Mouse (Mus musculus) intestine, embryonic 16.5 days (tissue): Measurements from ENCODE around the gene Emilin3. TPM values are rescaled to one million over a fixed set of nuclear protein-coding genes. Genes with fewer than 3 reads are reported as not detected.

Experiments
- ATAC-seq: fragments of 200-750 bp; cut with Nextera tagmentation; 2 replicates; pipeline ENCODE4 v1.8.0; 2017; ENCODE audit warnings: moderate TSS enrichment, moderate library complexity
- H3K27ac ChIP-seq: fragments of 300-500 bp; sonication (generic); 2 replicates; pipeline ENCODE4 v1.5.1; 2014; ENCODE audit warnings: mild to moderate bottlenecking, low read length
- H3K27me3 ChIP-seq: fragments of 300-500 bp; sonication (generic); replicated peaks from 2 replicates; pipeline ENCODE4 v1.6.1; 2014; ENCODE audit warnings: low read length, control low read depth, mixed read lengths; ENCODE audit not compliant: control insufficient read depth, insufficient read depth
- H3K36me3 ChIP-seq: fragments of 300-500 bp; sonication (generic); 2 replicates; pipeline ENCODE4 v1.6.1; 2014; ENCODE audit warnings: low read length, control low read depth; ENCODE audit not compliant: control insufficient read depth, insufficient read depth
- H3K4me1 ChIP-seq: fragments of 300-500 bp; sonication (generic); 2 replicates; pipeline ENCODE4 v1.6.1; 2014; ENCODE audit warnings: low read length, control low read depth, mixed read lengths; ENCODE audit not compliant: control insufficient read depth, insufficient read depth
- H3K4me2 ChIP-seq: fragments of 300-500 bp; sonication (generic); 2 replicates; pipeline ENCODE4 v1.6.1; 2014; ENCODE audit warnings: low read depth, low read length, control low read depth
- H3K4me3 ChIP-seq: fragments of 300-500 bp; sonication (generic); 2 replicates; pipeline ENCODE4 v1.5.1; 2014; ENCODE audit warnings: mild to moderate bottlenecking, low read length
- H3K9ac ChIP-seq: fragments of 300-500 bp; sonication (generic); 2 replicates; pipeline ENCODE4 v1.6.1; 2014; ENCODE audit warnings: low read depth, low read length
- H3K9me3 ChIP-seq: fragments of 300-500 bp; sonication (generic); 2 replicates; pipeline ENCODE4 v1.6.1; 2016; ENCODE audit warnings: low read length, control low read depth; ENCODE audit not compliant: control insufficient read depth
- WGBS: fragments of 180-500 bp; shearing (Covaris S2); extraction: QIAGEN DNeasy Blood & Tissue Kit; methylation state at CpG from one replicate; pipeline ENCODE4 v1.1.7; 2014; 5-methylcytosine and 5-hydroxymethylcytosine counted together
- polyA plus RNA-seq: library from polyadenylated mRNA; unstranded; fragments of >200 nt; fragmentation: Nextera tagmentation; extraction: Ambion mirVana; gene quantifications from 2 replicates; pipeline ENCODE4 v1.2.1, GENCODE M21; 2015

Emilin3 gene
- polyA plus RNA-seq, 1 experiment from 2014 or later, result 24.4 TPM

- no peaks in the 10 kb centered on the region for H3K9me3 ChIP-seq
- H3K9ac ChIP-seq, result no peak overlapping the region
- H3K4me2 ChIP-seq, result no peak overlapping the region
- WGBS, result 74% methylated on average over 4 of the region's 4 CpGs
- no peak for ATAC-seq
- H3K27me3 ChIP-seq, result no peaks in the 10 kb centered on the region
- no peaks in the 10 kb centered on the region for H3K4me1 ChIP-seq
- H3K36me3 ChIP-seq, result no peaks in the 10 kb centered on the region
- no peak overlapping the region for H3K4me3 ChIP-seq
- H3K27ac ChIP-seq, result no peak overlapping the region
These were observed 28.2 kb downstream of the Emilin3 start for GRCm38 (mm10) chr2:160883912-160884311.

DNA sequence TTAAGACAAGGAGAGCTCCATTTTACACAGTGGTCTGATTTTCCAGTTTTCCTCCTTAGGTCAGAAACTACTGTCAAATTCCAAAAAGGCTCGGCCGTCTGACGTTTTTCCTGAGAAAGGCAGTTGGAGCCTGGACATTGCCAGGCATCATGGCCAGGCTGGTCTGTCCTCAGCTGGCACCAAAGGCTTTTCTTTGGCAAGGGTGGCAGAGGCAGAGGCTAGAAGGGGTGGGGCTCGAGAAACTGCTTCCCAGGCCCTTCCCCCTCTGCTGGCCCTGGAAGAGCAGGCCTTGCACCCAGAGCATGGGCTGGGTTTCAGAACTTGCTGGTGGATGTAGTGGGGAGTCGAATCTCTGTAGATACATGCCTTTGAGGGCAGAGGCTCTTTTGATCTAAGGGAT lies 29.7 kb downstream of the Emilin3 start:
- no peak overlapping the region for H3K4me2 ChIP-seq
- no peaks in the 10 kb centered on the region for H3K9me3 ChIP-seq
- H3K27ac ChIP-seq, result no peak overlapping the region
- no peaks in the 10 kb centered on the region for H3K27me3 ChIP-seq
- 76% methylated on average over 5 of the region's 5 CpGs for WGBS
- H3K9ac ChIP-seq, result no peak overlapping the region
- H3K4me3 ChIP-seq, result no peak overlapping the region
- ATAC-seq, result no peak
- no peaks in the 10 kb centered on the region for H3K4me1 ChIP-seq
- H3K36me3 ChIP-seq, result no peaks in the 10 kb centered on the region

DNA sequence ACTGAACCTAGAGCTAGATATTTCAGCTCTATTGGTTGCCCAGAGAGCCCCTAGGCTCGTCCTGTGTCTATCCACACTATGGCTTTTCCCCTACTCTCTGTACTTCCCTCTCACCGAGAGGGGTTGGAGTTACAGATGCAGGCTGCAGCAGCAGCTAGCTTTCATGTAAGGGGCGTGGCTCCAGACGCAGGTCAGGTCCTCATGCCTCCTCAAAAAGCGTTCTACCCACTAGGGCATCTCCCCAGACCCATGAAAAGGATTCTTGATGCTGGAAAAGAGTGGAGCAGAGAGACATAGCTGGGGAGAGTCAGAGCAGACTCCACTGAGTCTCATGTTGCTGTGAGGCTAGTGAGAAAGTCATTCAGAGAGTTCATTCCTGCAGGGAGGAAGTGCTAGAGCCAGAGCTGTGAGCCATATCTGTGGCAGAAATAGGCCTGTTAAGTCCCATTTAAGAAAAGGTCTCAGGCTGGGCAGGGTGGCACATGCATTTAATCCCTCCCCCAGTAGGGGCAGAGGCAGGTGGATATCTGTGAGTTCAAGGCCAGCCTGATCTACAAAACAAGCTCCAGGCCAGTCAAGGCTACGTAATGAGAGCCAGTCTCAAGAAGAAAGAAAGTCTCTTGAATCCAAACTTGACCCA lies 30.5 kb downstream of the Emilin3 start:
- Histone ChIP-seq H3K9me3 (no peaks in the 10 kb centered on the region), H3K4me3 (no peak overlapping the region), H3K4me2 (no peak overlapping the region), H3K9ac (no peak overlapping the region), H3K27me3 (no peaks in the 10 kb centered on the region), H3K36me3 (no peaks in the 10 kb centered on the region), H3K4me1 (no peaks in the 10 kb centered on the region), H3K27ac (no peak overlapping the region)
- 45% methylated on average over 6 of the region's 6 CpGs for WGBS
- ATAC-seq, result no peak

- Histone ChIP-seq H3K36me3 (no peaks in the 10 kb centered on the region), H3K27ac (0 out of 2 replicates have a peak within 1 kb of the TSS, but pooled peaks have one; percentile 16), H3K4me2 (no peak within 1 kb of the TSS), H3K4me3 (no peak within 1 kb of the TSS), H3K4me1 (no peaks in the 10 kb centered on the region), H3K9ac (no peak within 1 kb of the TSS), H3K9me3 (no peaks in the 10 kb centered on the region), H3K27me3 (no peaks in the 10 kb centered on the region)
- WGBS, result 59% methylated on average over 13 of the region's 13 CpGs
- peak; percentile 46; the same call in 1 of the 2 replicates for ATAC-seq
These were observed 31.5 kb downstream of the Emilin3 start, which contains the start of gene Lpin3 for GRCm38 (mm10) chr2:160880453-160881195. Gene Lpin3 (plus strand): TSS chr2:160880670.

- 89% methylated on average over 4 of the region's 4 CpGs for WGBS
- ATAC-seq, result no peak
- Histone ChIP-seq H3K36me3 (no peaks in the 10 kb centered on the region), H3K4me3 (no peak overlapping the region), H3K9me3 (no peaks in the 10 kb centered on the region), H3K27ac (no peak overlapping the region), H3K4me1 (no peaks in the 10 kb centered on the region), H3K9ac (no peak overlapping the region), H3K4me2 (no peak overlapping the region), H3K27me3 (no peaks in the 10 kb centered on the region)
These were observed 36.0 kb downstream of the Emilin3 start for GRCm38 (mm10) chr2:160876115-160876514.

- no peak for ATAC-seq
- H3K9ac ChIP-seq, result no peak overlapping the region
- WGBS, result 75% methylated on average over 5 of the region's 5 CpGs
- no peak overlapping the region for H3K4me2 ChIP-seq
- no peak overlapping the region for H3K4me3 ChIP-seq
- no peaks in the 10 kb centered on the region for H3K4me1 ChIP-seq
- no peaks in the 10 kb centered on the region for H3K27me3 ChIP-seq
- H3K36me3 ChIP-seq, result no peaks in the 10 kb centered on the region
- H3K9me3 ChIP-seq, result no peaks in the 10 kb centered on the region
- no peak overlapping the region for H3K27ac ChIP-seq
These were observed 37.8 kb downstream of the Emilin3 start for GRCm38 (mm10) chr2:160874231-160874877.

DNA sequence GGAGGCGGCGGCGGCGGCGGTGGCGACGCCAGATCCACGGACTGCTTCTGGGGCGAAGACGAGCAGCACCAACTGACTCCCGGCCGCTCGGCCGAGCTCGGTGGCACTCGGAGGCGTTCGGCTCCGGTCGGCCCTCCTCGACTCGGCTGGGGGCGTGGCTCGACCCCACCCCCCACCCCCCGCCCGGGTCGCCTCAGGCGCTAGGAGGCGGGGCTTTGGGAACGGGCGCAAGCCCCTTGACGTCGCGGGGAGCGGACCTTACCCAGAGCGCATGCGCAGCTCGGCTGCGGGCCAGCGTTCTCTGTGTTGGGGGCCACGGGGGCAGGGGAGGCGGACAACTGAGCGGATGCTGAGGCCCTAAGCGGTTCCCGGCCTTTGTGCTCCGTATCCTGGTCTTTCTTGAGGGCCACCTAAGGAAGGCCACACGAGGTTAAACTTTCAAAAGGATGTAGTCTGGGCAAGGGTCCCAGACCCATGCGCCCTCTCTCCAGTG lies 39.2 kb downstream of the Emilin3 start, which contains the start of gene Zhx3:
TSS of gene Zhx3 (minus strand) at position 109 of the 493 bp plus-strand sequence.
- Histone ChIP-seq H3K9ac (peak within 1 kb of the TSS; percentile 97), H3K4me3 (peak within 1 kb of the TSS; percentile 92), H3K9me3 (no peaks in the 10 kb centered on the region), H3K36me3 (no peaks in the 10 kb centered on the region), H3K27ac (peak within 1 kb of the TSS; percentile 98), H3K4me1 (no peaks in the 10 kb centered on the region), H3K4me2 (peak within 1 kb of the TSS; percentile 83), H3K27me3 (no peaks in the 10 kb centered on the region)
- WGBS, result 1% methylated on average over 39 of the region's 48 CpGs
- peak; percentile 98 for ATAC-seq

- H3K9ac ChIP-seq, result peak overlapping the region; percentile 97
- H3K27ac ChIP-seq, result peak overlapping the region; percentile 98
- H3K4me1 ChIP-seq, result no peaks in the 10 kb centered on the region
These were observed 39.7 kb downstream of the Emilin3 start for GRCm38 (mm10) chr2:160872395-160872794.

GRCm38 (mm10) chr2:160871310-160871709 lies 40.8 kb downstream of the Emilin3 start:
- H3K4me2 ChIP-seq, result no peak overlapping the region
- H3K4me3 ChIP-seq, result no peak overlapping the region
- no peak overlapping the region for H3K27ac ChIP-seq
- H3K9me3 ChIP-seq, result no peaks in the 10 kb centered on the region
- H3K9ac ChIP-seq, result no peak overlapping the region
- 79% methylated on average over 3 of the region's 3 CpGs for WGBS
- ATAC-seq, result no peak
- H3K27me3 ChIP-seq, result no peaks in the 10 kb centered on the region
- no peaks in the 10 kb centered on the region for H3K36me3 ChIP-seq
- H3K4me1 ChIP-seq, result no peaks in the 10 kb centered on the region; the same call in 1 of the 2 replicates

More at GRCm38 (mm10) chr2:160872395-160872794, 39.7 kb downstream of the Emilin3 start:
- Histone ChIP-seq H3K4me3 (peak overlapping the region; percentile 92), H3K9me3 (no peaks in the 10 kb centered on the region), H3K27me3 (no peaks in the 10 kb centered on the region), H3K36me3 (no peaks in the 10 kb centered on the region), H3K4me2 (peak overlapping the region; percentile 83)
- peak; percentile 93 for ATAC-seq
- under 1% methylated on average over 40 of the region's 47 CpGs for WGBS
